Mouse (Mus musculus): Measurements from ENCODE around the gene Kdelc1. TPM values are rescaled to one million over a fixed set of nuclear protein-coding genes. Genes with fewer than 3 reads are reported as not detected.
A peak's percentile ranks its signal among the peaks of the same experiment; 100 is the strongest.

Gene Kdelc1
- 11.4 and 12.0 TPM in 2 replicates for polyA plus RNA-seq (2012; rRNA removed)

DNA sequence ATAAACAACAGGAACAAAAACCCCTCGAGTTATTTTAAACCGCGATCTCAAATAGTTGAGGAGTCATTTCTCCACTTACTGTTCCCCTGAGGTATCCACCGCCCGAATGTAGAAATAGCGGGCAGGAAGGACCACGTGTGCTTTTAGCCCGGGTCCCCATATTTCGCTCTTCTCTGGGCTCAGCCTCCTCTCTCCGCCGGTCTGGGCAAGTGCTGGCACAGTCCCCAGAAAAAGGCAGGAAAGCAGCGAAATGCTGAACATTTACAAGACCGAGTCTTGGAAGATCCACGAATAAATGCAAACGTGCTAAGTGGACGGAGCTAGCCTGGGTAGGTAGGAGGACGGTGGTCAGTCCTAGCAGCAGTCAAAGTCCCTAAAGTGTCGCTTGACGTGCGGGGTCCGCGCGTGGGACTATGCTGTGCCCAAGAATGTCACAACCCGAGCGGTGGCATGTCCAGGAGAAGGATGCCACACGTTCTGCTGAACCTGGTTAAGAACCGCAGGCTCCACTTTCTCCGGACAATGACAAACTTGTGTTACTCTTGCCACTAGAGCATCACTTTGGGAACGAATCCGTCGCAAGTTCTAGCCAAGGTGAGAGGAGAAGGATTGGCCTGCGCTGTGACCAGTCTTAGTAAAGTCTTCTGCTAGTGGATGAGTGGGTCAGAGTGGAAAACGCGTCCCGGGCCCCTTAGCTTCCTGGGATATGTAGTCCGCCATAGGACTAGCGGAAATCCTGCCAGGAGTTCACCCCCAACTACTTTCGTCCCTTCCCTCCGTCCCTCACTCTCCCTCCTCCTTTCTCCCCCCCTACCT lies at the start of gene Kdelc1, which contains the start of gene Bivm:
Gene Kdelc1 (minus strand): TSS at position 570 of the 816 bp plus-strand sequence.
Gene Bivm (plus strand): TSS at position 719 of the 816 bp plus-strand sequence.
- peak within 1 kb of the TSS; percentile 90 for H3K27ac ChIP-seq (ENCODE audit: insufficient read depth, low read depth, low read length)

DNA sequence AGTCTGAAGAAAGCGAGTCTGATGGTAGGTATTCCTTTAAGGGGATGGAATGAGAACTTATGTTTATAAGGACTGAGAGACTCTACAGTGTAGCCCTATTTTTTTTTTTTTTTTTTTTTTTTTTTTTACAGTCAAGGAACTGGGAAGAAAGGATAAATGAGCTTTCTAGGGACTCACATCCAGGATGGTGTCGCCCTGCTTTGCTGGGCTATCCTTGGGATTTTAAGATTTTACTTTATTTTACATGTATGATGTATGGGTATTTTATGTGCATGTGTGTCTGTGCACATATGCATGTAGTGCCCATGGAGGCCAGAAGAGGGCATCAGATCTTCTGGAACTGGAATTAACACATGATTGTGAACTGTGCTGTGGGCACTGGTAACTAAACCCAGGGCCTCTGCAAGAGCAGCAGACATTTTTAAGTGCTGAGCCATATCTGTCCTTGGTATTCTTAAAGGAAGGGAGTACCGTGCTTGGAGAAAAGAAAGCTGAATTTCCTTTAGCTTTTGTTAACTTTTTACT lies 49.3 kb upstream of the Kdelc1 start:
- H3K36me3 ChIP-seq (ENCODE audit: control insufficient read depth, insufficient read depth, low read length), result peaks cover 8% of the 10 kb centered on the region

More for the DNA sequence above, at the start of gene Kdelc1, which contains the start of gene Bivm:
- H3K27me3 ChIP-seq (replicated peaks; ENCODE audit: control insufficient read depth, insufficient read depth, low read length), result no peaks in the 10 kb centered on the region
- TF ChIP-seq CTCF (conservative IDR thresholded peaks at IDR 0.05; ENCODE audit: insufficient read depth, insufficient read length, low read depth, low read length) (no peak), POLR2A (IDR thresholded peaks at IDR 0.05; ENCODE audit: low read depth, low read length) (peak; percentile 65)
- under 1% methylated on average over 39 of the region's 39 CpGs for WGBS
- peak within 1 kb of the TSS; percentile 87 for H3K4me3 ChIP-seq (ENCODE audit: insufficient read depth, low read depth, low read length)
- DNase-seq, result peak; percentile 97
- H3K36me3 ChIP-seq (ENCODE audit: control insufficient read depth, insufficient read depth, low read length), result no peaks in the 10 kb centered on the region; the same call in none of the 2 replicates
- H3K4me1 ChIP-seq (ENCODE audit: control insufficient read depth, insufficient read depth, low read length), result no peaks in the 10 kb centered on the region

DNA sequence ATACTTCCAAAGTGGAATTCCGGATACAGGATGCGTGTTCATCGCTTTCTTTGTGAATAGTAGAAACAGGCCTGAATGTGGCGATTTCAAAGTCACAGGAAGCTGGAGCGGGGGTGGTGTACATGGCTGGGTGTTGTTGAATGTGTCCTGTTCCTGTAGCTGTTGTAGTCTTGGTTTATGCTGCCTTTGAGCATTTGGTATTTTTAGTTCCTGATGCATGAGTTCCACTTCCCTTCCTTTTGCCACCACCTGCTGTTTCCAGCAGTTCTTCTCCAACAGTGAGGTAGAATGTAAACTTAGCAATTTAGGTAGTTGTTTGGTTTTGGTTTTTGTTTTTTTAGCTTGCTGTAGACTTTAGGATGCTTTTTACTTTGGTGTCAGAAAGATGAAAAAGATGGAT lies 43.8 kb upstream of the Kdelc1 start:
- 95% methylated on average over 5 of the region's 5 CpGs for WGBS
- Histone ChIP-seq H3K27ac (ENCODE audit: insufficient read depth, low read depth, low read length) (no peak overlapping the region), H3K4me3 (ENCODE audit: insufficient read depth, low read depth, low read length) (no peak overlapping the region), H3K36me3 (ENCODE audit: control insufficient read depth, insufficient read depth, low read length) (peaks cover 11% of the 10 kb centered on the region), H3K27me3 (replicated peaks; ENCODE audit: control insufficient read depth, insufficient read depth, low read length) (no peaks in the 10 kb centered on the region), H3K4me1 (ENCODE audit: control insufficient read depth, insufficient read depth, low read length) (no peaks in the 10 kb centered on the region)
- TF ChIP-seq CTCF (conservative IDR thresholded peaks at IDR 0.05; ENCODE audit: insufficient read depth, insufficient read length, low read depth, low read length), result no peak
- no peak for TF ChIP-seq POLR2A (IDR thresholded peaks at IDR 0.05; ENCODE audit: low read depth, low read length)
- DNase-seq, result no peak

More for the DNA sequence above, 49.3 kb upstream of the Kdelc1 start:
- H3K27ac ChIP-seq (ENCODE audit: insufficient read depth, low read depth, low read length), result no peak overlapping the region
- 98% methylated on average over 3 of the region's 3 CpGs for WGBS
- H3K27me3 ChIP-seq (replicated peaks; ENCODE audit: control insufficient read depth, insufficient read depth, low read length), result no peaks in the 10 kb centered on the region
- TF ChIP-seq CTCF (conservative IDR thresholded peaks at IDR 0.05; ENCODE audit: insufficient read depth, insufficient read length, low read depth, low read length), result no peak
- no peak for TF ChIP-seq POLR2A (IDR thresholded peaks at IDR 0.05; ENCODE audit: low read depth, low read length)
- no peak overlapping the region for H3K4me3 ChIP-seq (ENCODE audit: insufficient read depth, low read depth, low read length)
- no peaks in the 10 kb centered on the region for H3K4me1 ChIP-seq (ENCODE audit: control insufficient read depth, insufficient read depth, low read length)
- no peak for DNase-seq

DNA sequence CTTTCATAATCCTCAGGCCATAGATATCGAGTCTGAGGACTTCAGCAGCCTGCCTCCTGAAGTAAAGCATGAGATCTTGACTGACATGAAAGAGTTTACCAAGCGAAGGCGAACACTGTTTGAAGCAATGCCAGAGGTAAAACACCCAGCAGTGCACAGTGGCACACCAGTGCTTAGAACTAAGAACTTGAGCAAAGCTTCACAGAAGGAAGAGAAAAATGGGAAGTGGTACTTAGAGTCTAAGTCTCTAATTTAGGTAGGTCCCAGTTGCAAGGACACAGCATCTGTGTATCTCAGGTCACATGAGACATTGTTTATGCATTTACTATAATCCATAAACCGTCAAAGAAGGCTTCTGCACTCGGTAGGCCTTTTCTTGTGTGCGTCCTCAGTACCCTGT lies 43.2 kb upstream of the Kdelc1 start:
- no peak for DNase-seq
- 96% methylated on average over 6 of the region's 6 CpGs for WGBS
- TF ChIP-seq CTCF (conservative IDR thresholded peaks at IDR 0.05; ENCODE audit: insufficient read depth, insufficient read length, low read depth, low read length) (no peak), POLR2A (IDR thresholded peaks at IDR 0.05; ENCODE audit: low read depth, low read length) (no peak)
- H3K4me1 ChIP-seq (ENCODE audit: control insufficient read depth, insufficient read depth, low read length), result no peaks in the 10 kb centered on the region
- H3K36me3 ChIP-seq (ENCODE audit: control insufficient read depth, insufficient read depth, low read length), result peaks cover 11% of the 10 kb centered on the region
- no peak overlapping the region for H3K4me3 ChIP-seq (ENCODE audit: insufficient read depth, low read depth, low read length)
- no peaks in the 10 kb centered on the region for H3K27me3 ChIP-seq (replicated peaks; ENCODE audit: control insufficient read depth, insufficient read depth, low read length)
- H3K27ac ChIP-seq (ENCODE audit: insufficient read depth, low read depth, low read length), result no peak overlapping the region

DNA sequence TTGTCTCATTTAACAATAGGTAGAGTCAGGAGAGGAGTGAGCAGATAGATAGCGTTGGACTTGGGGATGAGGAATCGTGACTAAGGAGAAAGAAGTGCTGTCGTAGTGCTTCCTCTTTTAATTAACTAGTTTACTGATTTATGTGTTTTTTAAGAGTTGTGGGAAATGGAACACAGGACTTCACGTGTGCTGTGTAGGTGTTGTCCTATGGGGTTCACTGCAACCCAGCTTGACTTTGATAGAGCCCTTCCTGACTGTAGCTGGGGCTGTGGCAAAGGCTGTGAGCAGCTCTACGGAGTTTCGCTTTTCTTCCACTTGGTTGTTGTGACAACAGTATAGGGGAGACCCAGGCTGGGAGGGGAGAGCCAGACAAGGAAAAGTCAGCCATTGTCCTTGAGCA lies 39.7 kb upstream of the Kdelc1 start:
- 78% methylated on average over 6 of the region's 6 CpGs for WGBS
- no peaks in the 10 kb centered on the region for H3K4me1 ChIP-seq (ENCODE audit: control insufficient read depth, insufficient read depth, low read length)
- H3K4me3 ChIP-seq (ENCODE audit: insufficient read depth, low read depth, low read length), result no peak overlapping the region
- peaks cover 9% of the 10 kb centered on the region for H3K36me3 ChIP-seq (ENCODE audit: control insufficient read depth, insufficient read depth, low read length)
- no peak for DNase-seq
- no peak overlapping the region for H3K27ac ChIP-seq (ENCODE audit: insufficient read depth, low read depth, low read length)
- TF ChIP-seq CTCF (conservative IDR thresholded peaks at IDR 0.05; ENCODE audit: insufficient read depth, insufficient read length, low read depth, low read length), result no peak
- no peaks in the 10 kb centered on the region for H3K27me3 ChIP-seq (replicated peaks; ENCODE audit: control insufficient read depth, insufficient read depth, low read length)

DNA sequence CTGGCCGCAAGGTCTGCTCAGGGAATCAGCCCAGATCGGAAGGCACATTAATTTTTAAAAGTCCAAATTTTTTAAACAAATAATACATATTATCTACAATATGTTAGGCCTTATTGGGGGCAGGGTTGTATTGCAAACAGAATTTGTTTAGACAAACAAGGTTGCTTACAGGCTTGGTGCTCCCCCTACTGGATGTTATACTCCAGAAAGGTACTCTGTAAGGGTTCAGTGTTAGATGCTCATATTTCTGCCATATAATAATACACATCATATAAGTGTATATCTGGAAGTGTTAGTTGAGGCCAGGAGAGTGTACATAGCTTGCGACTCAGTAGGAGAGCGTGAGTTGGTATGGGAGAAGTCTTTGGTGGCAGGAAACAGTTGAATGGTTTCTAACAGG lies 36.7 kb upstream of the Kdelc1 start:
- WGBS, result 91% methylated on average over 4 of the region's 4 CpGs
- Histone ChIP-seq H3K4me1 (ENCODE audit: control insufficient read depth, insufficient read depth, low read length) (no peaks in the 10 kb centered on the region), H3K27ac (ENCODE audit: insufficient read depth, low read depth, low read length) (no peak overlapping the region), H3K36me3 (ENCODE audit: control insufficient read depth, insufficient read depth, low read length) (peaks cover 9% of the 10 kb centered on the region), H3K27me3 (replicated peaks; ENCODE audit: control insufficient read depth, insufficient read depth, low read length) (no peaks in the 10 kb centered on the region), H3K4me3 (ENCODE audit: insufficient read depth, low read depth, low read length) (no peak overlapping the region)
- DNase-seq, result peak; percentile 31
- TF ChIP-seq CTCF (conservative IDR thresholded peaks at IDR 0.05; ENCODE audit: insufficient read depth, insufficient read length, low read depth, low read length), result no peak
- TF ChIP-seq POLR2A (IDR thresholded peaks at IDR 0.05; ENCODE audit: low read depth, low read length), result no peak

DNA sequence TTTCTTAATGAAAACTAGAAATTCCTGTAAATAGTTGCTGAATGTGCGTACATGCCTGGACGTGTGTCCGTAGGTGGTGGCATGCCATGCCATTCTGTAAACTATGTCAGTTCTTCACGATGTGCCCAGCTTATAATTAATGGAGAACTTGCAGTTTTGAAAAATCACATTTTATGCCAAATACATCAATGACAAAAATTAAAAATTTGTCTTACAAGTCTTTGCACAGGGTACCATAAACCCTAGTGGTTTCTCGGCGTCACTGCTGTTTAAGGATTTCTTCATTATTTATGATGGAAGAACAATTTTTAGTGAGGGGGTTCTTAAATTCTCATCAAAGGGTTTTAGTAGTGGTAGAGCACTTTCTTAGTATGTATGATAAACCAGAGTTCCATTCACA lies 30.1 kb upstream of the Kdelc1 start:
- WGBS, result 23% methylated on average over 6 of the region's 6 CpGs
- Histone ChIP-seq H3K4me3 (ENCODE audit: insufficient read depth, low read depth, low read length) (no peak overlapping the region), H3K27me3 (replicated peaks; ENCODE audit: control insufficient read depth, insufficient read depth, low read length) (no peaks in the 10 kb centered on the region), H3K36me3 (ENCODE audit: control insufficient read depth, insufficient read depth, low read length) (no peaks in the 10 kb centered on the region; the same call in 1 of the 2 replicates), H3K27ac (ENCODE audit: insufficient read depth, low read depth, low read length) (no peak overlapping the region), H3K4me1 (ENCODE audit: control insufficient read depth, insufficient read depth, low read length) (no peaks in the 10 kb centered on the region; the same call in 1 of the 2 replicates)
- no peak for DNase-seq
- TF ChIP-seq CTCF (conservative IDR thresholded peaks at IDR 0.05; ENCODE audit: insufficient read depth, insufficient read length, low read depth, low read length) (no peak), POLR2A (IDR thresholded peaks at IDR 0.05; ENCODE audit: low read depth, low read length) (no peak)

All from kidney, adult 2 months (tissue).